Mouse (Mus musculus) gastrocnemius, adult 8-10 months (tissue): Measurements from ENCODE around the gene Rad51d. TPM values are rescaled to one million over a fixed set of nuclear protein-coding genes. Genes with fewer than 3 reads are reported as not detected.

Experiments used
- DNase-seq, 2 experiments: peaks; one replicate each; pipeline ENCODE4 v3.0.0; 2022; ENCODE audit warnings: low spot score in 2 of 2
- total RNA-seq, 4 experiments: library from RNA; stranded (reverse); gene quantifications; 2 replicates each; pipeline ENCODE4 v1.2.4; 2022

Gene Rad51d
- total RNA-seq, 4 experiments from 2014 or later = 3.1 to 4.1 (median 3.6) TPM

DNA sequence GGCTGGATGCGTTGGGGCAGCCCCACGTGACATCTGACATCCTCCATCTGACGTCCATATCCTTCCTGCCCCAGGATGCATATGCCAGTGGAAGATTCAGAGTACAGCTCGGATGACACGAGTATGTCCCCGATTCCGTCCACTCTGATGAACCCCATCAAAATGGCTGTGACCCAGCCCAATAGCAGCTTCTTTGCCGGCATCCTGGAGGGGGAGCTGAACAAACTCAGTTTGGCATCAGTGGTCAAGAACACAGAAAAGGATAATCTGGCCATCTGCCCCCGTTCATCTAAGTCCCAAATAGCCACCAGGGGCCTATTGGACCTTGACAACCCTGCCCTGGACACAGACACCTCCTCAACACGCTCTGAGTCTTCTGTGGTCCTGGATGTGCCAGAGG lies 7.1 kb upstream of the Rad51d start:
- no peak for DNase-seq

DNA sequence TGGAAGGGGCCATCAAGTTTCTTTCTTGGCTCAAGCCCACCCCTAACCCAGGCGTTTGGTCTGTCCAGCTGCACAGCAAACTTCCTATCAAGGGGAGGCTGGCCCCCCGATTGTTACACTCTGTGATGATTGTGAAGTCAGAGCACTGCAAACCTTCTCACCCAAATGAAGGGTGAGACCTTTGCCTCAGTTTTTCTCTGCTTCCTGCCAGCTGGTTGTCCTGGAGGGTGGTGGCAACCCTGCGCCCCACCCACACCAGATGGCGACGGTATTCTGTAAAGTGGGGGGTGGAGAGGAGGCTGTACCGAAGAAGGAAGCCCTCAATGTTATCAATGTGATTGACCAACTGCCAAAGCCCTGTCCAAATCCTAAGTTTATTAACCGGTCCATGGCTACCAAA lies 1.5 kb upstream of the Rad51d start, which contains the start of gene Fndc8:
Gene Fndc8 (plus strand): TSS at position 189 of the 400 bp plus-strand sequence.
- DNase-seq = no peak

DNA sequence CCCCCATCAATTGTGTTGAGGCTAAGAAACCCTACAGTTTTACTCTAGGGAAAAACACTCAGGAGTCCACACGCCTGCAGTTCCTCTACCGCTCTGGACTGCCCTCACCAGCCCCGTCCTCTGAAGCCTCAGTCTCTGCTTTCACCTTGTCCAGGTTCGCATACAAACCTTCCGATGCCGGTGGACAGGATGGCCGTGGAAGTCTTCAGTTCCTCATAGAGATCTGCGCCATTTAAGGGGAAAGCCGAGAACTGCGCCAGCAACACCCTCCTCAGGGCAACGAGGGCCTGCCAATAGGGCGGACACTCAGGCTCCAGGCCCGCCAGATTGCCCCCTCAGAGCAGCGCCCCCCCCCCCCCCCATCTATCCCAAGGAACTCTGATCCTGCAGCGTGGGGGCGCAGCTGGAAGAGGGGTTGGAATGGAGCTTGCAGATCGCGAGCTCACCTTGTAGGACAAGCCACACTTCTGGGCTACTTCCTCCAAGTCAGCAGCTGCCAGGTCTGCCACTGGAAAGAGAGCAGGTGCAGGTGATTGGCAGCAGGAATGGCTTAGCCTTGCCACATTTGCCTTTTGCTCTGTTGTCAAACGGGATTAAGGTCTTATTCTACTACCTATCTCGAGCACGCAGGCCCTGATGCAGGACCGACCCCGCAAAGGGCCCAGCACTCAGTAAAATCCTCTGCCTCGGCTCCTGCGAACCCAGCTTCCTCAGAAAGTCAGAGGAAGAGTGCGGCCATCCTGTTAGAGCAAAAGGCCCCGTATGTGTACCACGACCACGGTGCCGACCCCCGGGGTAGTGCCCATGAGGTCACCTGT lies 681 bp downstream of the Rad51d start:
- DNase-seq = no peak

DNA sequence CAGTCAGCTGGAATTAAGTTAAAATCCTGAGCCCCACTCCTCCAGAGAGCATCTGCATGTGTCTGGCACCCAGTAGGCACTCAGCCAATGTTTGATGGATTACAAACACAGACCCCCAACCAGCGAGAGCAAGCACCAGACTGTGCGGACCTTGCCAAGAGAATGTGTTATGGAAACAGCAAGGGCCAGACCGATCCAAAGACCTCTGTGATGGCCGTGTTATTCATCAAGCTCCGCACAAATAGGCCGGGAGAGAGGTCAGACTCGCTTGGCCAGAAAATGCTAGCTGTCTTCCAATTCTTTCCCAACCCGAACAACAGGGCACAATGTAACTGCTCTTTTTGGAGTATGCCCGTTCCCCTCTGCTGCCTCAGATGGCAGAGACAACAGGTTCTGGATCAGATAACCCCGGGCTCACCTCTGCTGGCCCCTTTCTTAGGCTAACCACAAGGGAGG lies 1.9 kb downstream of the Rad51d start:
- no peak for DNase-seq

DNA sequence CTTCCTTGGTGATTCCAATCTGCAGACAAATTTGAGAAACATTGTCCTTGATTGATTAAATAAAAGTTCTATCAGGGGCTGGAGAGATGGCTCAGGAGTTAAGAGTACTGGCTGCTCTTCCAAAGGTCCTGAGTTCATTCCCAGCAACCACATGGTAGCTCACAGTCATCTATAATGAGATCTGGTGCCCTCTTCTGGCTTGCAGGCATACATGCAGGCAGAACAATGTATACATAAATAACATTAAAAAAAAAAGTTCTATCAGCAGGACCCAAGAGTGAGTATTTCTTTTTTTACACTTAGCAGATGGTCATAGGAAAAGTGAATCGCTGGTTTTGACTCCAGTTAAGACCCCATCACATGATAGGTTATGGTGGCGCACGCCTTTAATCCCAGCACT lies 3.9 kb downstream of the Rad51d start:
- DNase-seq = no peak

DNA sequence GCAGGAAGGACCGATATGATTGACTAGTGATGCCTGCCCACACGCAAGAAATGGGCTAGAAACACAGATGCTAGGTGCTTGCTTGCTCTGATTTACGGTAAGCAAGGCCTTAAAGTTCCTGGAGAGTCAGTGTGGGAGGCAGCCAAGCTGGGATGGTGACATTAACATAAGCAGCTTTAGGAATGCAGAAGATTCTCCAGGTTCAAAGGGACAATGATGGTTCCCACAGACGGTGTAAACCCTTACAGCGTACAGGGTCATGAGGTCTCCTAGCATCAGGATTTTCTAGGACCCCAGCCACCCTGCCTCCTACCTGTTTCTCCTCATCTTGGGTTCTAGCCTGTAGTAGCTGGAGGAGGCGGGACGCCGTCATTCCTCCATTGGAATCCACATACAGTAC lies 7.2 kb downstream of the Rad51d start:
- no peak for DNase-seq

DNA sequence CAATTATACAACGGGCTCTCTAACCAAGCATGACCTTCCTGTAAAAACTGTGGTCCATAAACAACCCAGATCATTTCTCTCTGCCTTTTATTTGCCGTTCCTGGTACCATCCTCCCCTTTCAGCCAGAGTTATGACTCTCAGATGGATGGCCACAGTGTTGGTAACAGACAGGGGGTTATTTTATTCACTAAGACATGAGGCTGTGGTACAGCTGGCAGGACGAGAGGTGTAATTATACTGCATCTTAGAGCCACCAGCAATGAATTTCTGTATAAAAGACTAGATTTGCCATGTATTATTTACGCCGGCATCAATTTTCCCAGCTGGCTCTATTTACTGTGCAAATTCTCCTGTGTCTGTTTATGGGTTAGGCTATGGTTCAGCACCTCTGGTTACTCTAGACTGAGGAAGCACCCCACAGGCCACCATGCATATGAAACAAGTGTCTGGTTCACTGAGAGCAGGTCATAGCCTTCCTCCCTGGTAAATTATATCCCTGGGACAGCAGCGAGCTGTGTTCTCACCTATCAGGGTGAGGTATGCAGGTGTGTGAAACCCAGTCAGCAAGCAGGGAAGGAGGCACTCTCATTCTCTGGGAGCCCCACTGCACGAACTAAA lies 12.6 kb downstream of the Rad51d start:
- DNase-seq = no peak

DNA sequence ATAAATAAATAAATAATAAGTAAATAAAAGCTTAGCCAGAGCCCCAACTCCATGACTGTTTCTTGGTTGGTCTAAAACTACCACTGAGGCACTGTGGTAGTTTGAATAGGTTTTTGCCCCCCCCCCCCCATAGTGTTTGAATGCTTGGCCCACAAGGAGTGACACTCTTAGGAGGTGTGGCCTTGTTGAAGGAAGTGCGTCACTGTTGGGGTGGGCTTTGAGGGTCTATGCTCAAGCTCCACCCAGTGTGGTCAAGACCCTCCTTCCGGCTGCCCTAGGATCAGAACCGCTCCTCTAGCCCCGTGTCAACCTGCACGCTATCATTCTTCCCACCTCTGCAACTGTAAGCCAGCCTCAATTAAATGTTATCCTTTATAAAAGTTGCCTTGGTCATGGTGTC lies 14.8 kb downstream of the Rad51d start:
- no peak for DNase-seq

DNA sequence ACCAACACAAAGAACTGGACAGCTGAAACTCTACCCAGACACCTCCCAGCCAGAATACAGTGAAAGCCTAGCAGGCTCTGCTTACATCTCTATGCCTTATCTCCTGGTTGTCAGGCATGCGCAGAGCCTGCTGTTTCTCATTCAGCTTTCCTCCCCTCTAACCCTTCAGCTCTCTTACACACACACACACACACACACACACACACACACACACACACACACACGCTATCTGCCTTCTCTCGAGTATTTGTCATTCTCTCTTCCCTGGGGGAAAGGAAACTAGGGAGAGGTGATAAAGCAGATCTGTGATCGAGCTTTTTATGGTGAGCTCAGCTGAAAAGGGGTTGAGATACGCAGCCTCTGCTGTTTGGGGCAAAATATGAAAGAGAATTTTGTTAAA lies 15.5 kb downstream of the Rad51d start:
- no peak for DNase-seq

DNA sequence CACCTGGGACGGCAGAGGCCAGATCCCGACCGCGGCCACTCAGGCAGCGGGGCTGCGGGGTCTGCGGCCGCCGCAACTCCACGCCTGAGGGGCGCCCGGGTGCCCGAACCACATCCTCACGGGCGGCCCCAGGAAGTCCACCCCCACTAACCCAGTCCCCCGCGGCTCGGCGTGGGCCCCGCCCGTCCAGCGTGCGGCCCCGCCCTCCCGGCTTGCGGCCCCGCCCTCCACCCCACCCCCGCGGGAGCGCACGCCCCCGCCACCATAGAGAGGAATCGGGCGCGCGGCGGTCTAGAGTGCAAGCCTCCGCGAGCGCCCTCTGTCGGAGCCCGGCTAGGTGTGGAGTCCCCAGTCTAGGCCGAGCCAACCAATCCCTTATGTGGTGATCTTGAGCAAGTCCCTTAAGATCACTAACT lies 19.4 kb downstream of the Rad51d start, which contains the start of gene Rffl:
Gene Rffl (minus strand): TSS at position 180 of the 416 bp plus-strand sequence.
- peak; percentile 88 to 92 for DNase-seq

DNA sequence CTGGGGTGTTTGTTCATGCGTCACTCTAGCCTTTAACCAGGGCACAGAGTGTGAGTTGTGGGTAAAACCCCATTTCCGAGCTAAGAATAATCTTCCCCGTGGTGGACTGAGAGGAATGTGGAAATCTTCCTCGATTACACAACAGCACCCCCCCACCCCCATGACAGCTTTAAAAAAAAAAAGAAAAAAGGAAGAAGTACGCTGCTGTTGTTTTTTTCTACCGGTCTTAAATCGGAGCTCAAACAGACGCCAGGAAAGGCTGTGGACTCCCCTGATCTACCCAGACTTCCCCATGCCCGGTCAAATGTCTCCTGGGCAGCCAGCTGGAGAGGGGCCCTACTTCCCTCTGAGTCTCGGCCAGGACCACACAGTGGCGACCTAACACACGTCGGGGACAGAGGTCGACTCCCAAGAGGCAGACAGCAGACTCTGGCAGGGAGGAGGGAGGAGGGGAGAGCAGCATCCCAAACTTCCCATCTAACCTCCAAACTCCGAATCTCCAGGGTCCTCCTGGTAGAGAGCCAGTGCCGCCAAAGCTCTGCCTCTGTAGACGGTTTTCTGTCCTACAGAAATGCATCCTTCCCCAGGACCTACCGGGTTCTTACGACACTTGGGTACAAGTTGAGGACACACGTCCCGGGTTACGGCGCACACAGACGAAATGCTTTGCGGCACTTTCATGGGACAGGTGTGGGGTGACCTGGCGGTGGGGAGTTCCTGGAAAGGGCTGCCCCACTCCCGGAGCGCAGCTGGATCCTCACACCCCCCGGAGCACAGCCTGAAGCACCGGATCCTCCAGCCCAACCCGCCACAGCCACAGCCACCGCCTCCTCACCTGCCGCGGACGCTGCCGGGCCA lies 20.0 kb downstream of the Rad51d start:
- peak; percentile 61 to 74 for DNase-seq

DNA sequence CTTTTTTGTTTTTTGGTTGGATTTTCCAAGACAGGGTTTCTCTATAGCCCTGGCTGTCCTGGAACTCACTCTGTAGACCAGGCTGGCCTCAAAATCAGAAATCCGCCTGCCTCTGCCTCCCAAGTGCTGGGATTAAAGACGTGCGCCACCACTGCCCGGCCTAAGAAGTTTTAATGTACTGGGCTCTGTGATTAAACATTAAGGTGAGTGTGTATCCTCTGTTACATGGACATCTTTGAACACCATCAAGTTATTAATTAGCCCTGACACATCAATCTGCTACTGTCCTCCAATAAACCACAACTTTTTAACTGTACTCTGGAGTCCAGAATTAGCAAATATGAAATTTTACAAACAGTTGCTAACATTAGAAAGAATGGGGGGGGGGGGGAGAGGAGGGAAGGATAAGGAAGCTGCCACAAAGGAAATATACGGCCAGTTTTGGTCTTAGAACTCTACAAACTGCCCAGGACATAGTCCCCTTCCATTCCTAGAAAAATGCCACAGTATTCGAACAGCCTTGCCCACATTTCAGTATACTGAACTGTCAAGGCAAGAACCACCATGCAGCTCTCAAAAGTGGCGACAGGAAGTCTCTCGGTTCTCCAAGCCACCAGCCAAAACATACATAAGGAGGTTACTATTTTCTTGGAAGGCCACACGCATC lies 20.8 kb downstream of the Rad51d start:
- no peak for DNase-seq

DNA sequence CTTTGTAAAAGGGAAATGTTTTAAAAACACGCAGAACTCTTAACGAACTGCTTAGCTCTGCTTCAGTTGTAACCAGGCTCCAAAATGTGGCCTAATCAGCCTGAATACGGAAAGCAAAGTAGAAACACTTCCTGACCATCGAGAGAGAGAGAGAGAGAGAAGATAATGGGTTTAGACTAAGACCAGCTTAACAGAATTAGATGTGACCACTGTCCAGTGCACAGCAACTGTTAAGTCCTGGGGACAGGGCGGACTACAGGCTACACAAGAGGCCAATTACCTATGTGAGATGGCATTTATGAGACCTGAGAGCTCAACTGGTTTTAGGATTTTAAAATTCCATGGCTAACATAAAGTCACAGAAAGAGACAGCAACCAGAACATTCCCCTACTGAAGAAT lies 22.5 kb downstream of the Rad51d start:
- DNase-seq = no peak

DNA sequence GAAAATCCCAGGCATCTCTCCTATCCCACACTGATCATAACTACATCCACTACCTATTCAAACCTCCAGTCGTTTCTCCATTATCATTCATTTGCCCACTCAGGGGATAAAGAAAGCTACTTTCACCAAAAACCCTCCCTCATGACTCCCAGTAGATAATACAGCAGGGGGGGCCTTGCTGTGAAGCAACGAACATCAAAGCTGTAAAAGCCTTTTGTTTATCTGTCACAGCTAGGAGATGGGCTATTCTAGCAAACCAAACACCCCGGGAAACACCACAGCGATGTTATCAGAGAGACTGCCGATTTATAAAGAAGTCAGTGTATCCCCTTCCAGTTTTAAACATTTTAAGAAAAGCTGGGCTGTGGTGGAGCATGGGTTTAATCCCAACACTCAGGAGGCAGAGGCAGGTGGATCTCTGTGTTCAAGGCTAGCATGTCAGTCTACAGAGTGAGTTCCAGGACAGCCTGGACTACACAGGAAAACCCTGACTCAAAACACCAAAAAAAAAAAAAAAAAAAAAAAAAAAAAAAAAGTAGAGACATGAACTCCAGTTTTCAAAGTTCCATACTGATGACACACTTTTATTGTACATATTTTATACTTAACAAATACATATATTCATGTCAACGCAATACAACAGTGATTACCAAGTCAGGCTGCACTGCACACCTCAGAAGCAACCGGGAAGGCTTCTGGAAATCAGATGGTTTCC lies 23.4 kb downstream of the Rad51d start:
- no peak for DNase-seq

DNA sequence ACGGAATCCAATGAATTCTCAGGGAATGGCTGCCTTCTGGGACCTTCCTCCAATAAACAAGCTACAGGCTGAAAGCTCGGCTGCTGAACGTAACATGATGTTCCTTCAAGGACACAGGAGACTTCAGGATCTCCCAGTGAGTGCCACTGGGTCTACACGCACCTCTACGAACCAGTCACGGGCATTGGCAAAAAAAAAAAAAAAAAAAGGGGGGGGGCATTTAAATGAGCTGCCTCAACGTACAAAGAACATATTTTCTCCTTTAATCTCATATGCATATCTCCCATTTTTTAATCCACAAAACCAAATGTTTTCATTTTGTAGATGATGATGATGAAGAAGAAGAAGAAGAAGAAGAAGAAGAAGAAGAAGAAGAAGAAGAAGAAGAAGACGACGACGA lies 24.5 kb downstream of the Rad51d start:
- no peak for DNase-seq

DNA sequence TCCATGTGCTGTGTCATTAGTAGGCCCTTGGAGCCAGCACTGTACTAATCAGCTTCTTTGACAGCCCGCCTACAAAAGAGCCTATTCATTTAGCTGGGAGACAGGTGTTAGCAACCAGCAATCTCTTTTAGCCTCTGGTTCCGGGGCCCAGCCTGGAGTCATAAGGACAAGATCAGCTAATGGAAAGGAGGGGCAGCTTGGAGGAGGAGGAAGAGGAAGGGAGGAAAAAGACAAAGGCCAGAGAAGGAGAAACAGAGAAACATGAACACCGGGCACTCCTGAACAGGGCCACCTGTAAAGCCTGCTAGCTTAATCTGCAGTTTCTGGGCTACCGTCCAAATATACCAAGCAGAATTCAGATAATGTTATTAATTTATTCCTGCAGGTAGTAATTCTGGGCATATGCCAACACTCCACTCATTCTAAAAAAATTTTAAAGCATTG lies 26.9 kb downstream of the Rad51d start:
- no peak for DNase-seq

DNA sequence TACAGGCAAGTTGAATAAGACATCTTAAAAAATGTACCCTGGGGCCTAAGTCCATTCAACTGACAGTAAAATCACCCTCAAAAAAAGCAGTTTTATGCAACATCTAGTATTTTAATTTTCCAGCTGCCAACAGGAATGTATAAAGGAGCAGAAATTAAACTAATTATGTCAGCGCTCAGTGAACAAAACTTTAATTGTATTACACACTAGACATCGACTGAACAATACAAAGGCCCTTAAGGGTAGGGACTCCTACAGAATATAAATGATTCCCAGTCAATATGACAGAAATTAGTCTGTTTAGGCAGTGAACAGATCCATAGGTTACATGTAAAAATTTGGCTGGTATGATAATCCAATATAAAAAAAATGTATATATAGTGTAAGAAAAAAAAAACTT lies 27.4 kb downstream of the Rad51d start:
- DNase-seq = no peak

DNA sequence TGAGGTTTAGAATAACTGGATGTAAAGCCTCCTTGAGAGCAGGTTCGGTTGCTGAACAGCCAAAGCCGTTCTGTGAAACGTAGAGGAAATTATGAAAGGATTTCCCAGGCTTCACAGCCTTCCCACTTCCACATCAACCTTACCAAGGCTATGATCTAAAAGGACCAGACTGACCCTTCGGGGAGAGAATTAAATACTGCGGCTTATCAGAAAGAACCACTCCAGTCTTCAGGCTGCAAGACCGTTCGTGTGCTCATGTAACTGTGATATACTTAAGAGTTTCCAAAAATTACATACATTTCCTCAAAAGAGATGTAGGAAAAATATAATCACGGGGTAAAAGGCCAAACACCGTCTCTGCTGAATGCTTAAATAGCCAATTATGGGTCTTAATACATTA lies 27.8 kb downstream of the Rad51d start:
- DNase-seq = no peak

DNA sequence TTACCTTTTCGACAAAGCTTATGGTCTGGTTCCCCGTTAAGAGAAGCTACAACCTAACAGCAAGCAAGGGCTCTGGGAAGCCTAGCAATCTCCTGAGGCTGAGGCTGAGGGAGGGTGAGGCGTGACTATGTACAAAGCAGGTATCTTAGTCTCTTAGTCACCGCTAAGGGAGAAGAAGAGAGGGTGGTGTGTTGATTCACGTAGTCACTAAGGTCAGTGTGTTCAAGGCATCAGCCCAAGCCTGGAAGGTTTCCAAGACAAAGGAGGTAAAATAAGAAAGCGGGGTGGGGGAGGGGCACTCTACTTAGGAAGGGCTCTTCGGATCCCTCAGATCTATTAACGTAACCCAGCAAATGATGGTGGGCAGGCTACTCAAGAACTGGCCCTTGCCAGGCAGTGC lies 28.9 kb downstream of the Rad51d start:
- no peak for DNase-seq

DNA sequence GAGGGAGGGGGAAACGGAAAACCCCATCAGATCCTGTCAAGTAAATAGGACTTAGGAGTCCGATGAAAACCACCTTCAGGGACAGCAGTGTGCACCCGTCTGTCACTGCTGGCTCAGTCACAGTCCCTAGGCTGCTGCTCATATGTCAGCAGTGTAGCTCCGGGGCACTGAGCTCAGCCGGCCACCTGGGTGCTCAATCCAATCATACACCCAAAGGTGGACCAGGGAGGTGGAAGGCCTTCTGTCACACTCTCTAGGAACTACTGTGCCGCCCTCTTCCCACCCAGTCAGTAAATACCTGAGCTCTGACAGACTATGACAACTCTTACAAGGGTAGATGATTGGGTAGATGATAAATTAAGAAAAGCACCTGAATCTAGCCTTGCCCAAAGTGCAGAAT lies 29.7 kb downstream of the Rad51d start:
- DNase-seq = no peak
